Comparison of ENCODE assay signal across 14 mouse cellular contexts in genomic region chr11:107777487-107777886, GRCm38 (mm10). TPM values are rescaled to one million over a fixed set of nuclear protein-coding genes. Genes with fewer than 3 reads are reported as not detected.
DNase-seq lines count a peak whose midpoint lies in the region; ATAC-seq lines count a peak whose summit lies in the region.
"Had no signal": no experiment of that assay in that cellular context is flagged by ENCODE, and none has a peak within 500 bp of the region (broad histone marks: within the 10 kb centered on the region; RNA-seq: fewer than 3 reads in every experiment).

No protein-coding gene starts in this region.

- peaks cover 75% of the 10 kb centered on the region for H3K4me1 ChIP-seq in hindbrain, embryonic 10.5 days (replicated peaks)
- peaks cover 12% of the 10 kb centered on the region; the same call in 1 of the 2 replicates for H3K4me1 ChIP-seq in hindbrain, embryonic 11.5 days (replicated peaks; ENCODE audit: control insufficient read depth, insufficient read depth, low read length)
- peaks cover 68% of the 10 kb centered on the region for H3K4me1 ChIP-seq in midbrain, embryonic 12.5 days
- no peaks in the 10 kb centered on the region for H3K4me1 ChIP-seq in intestine, embryonic 15.5 days (replicated peaks)
- H3K4me1 ChIP-seq: heart, embryonic 15.5 days had no signal

- H3K4me2 ChIP-seq in hindbrain, embryonic 11.5 days (replicated peaks; ENCODE audit: low read depth, low read length), result no peak overlapping the region
- peak overlapping the region; percentile 19 for H3K4me2 ChIP-seq in midbrain, embryonic 12.5 days (replicated peaks)
- no peak overlapping the region for H3K4me2 ChIP-seq in intestine, embryonic 15.5 days (replicated peaks)
- H3K4me2 ChIP-seq: heart, embryonic 15.5 days had no signal

- DNase-seq in hindbrain, embryonic 10.5 days (ENCODE audit: low spot score), result no peak
- DNase-seq in hindbrain, embryonic 11.5 days (ENCODE audit: low spot score), result no peak
- peak; percentile 63 for DNase-seq in right cerebral cortex, postnatal 4 days
- no peak for DNase-seq in right cerebral cortex, postnatal 14 days
- DNase-seq in B cell, adult 2 months, result no peak
- DNase-seq in thymus, postnatal 4 days, result no peak
- DNase-seq: cerebellum, adult 2 months; embryo, embryonic 11 days; thymus, adult 18-20 months had no signal

- 72% methylated on average over 12 of the region's 12 CpGs for WGBS in hindbrain, embryonic 10.5 days
- 66% methylated on average over 12 of the region's 12 CpGs for WGBS in hindbrain, embryonic 11.5 days
- WGBS in midbrain, embryonic 12.5 days, result 51% methylated on average over 12 of the region's 12 CpGs
- 55% methylated on average over 12 of the region's 12 CpGs for WGBS in intestine, embryonic 15.5 days

- 0 out of 2 replicates have a peak, but pooled peaks cover 6% of the 10 kb centered on the region for H3K27me3 ChIP-seq in hindbrain, embryonic 10.5 days (ENCODE audit: insufficient read depth, poor library complexity, severe bottlenecking)
- no peaks in the 10 kb centered on the region for H3K27me3 ChIP-seq in hindbrain, embryonic 11.5 days (ENCODE audit: control insufficient read depth, insufficient read depth, low read length)
- H3K27me3 ChIP-seq in midbrain, embryonic 12.5 days, result no peaks in the 10 kb centered on the region; the same call in 1 of the 2 replicates
- no peaks in the 10 kb centered on the region for H3K27me3 ChIP-seq in intestine, embryonic 15.5 days (replicated peaks)

- no peak for ATAC-seq in hindbrain, embryonic 11.5 days (ENCODE audit: low FRiP score)
- ATAC-seq in midbrain, embryonic 12.5 days (ENCODE audit: low FRiP score, low read depth), result no peak
- no peak for ATAC-seq in intestine, embryonic 15.5 days

- no peak overlapping the region for H3K9ac ChIP-seq in hindbrain, embryonic 11.5 days (ENCODE audit: low read depth, low read length)
- H3K9ac ChIP-seq in midbrain, embryonic 12.5 days (replicated peaks), result no peak overlapping the region
- H3K9ac ChIP-seq in intestine, embryonic 15.5 days, result no peak overlapping the region
- H3K9ac ChIP-seq: heart, embryonic 15.5 days had no signal

- peak overlapping the region; percentile 50; the same call in 1 of the 2 replicates for H3K27ac ChIP-seq in hindbrain, embryonic 10.5 days
- H3K27ac ChIP-seq in hindbrain, embryonic 11.5 days (ENCODE audit: low read depth, low read length), result no peak overlapping the region
- no peak overlapping the region for H3K27ac ChIP-seq in midbrain, embryonic 12.5 days (replicated peaks)
- H3K27ac ChIP-seq in intestine, embryonic 15.5 days, result no peak overlapping the region
- H3K27ac ChIP-seq: heart, embryonic 15.5 days; layer of hippocampus, adult 2 months had no signal

- H3K4me3 ChIP-seq in hindbrain, embryonic 10.5 days, result no peak overlapping the region
- H3K4me3 ChIP-seq in hindbrain, embryonic 11.5 days (ENCODE audit: low read depth, low read length), result no peak overlapping the region
- H3K4me3 ChIP-seq in midbrain, embryonic 12.5 days, result no peak overlapping the region
- no peak overlapping the region for H3K4me3 ChIP-seq in intestine, embryonic 15.5 days (replicated peaks)
- H3K4me3 ChIP-seq: heart, embryonic 15.5 days; layer of hippocampus, adult 2 months had no signal

- no peaks in the 10 kb centered on the region for H3K36me3 ChIP-seq in hindbrain, embryonic 10.5 days
- H3K36me3 ChIP-seq in hindbrain, embryonic 11.5 days (ENCODE audit: control insufficient read depth, insufficient read depth, low read length), result no peaks in the 10 kb centered on the region
- H3K36me3 ChIP-seq in midbrain, embryonic 12.5 days, result 0 out of 2 replicates have a peak, but pooled peaks cover 2% of the 10 kb centered on the region
- H3K36me3 ChIP-seq in intestine, embryonic 15.5 days, result no peaks in the 10 kb centered on the region
- H3K36me3 ChIP-seq: G1E; heart, embryonic 15.5 days had no signal

- no peaks in the 10 kb centered on the region for H3K9me3 ChIP-seq in hindbrain, embryonic 10.5 days
- H3K9me3 ChIP-seq in hindbrain, embryonic 11.5 days (ENCODE audit: control insufficient read depth, low read length), result no peaks in the 10 kb centered on the region
- H3K9me3 ChIP-seq in midbrain, embryonic 12.5 days, result no peaks in the 10 kb centered on the region
- no peaks in the 10 kb centered on the region for H3K9me3 ChIP-seq in intestine, embryonic 15.5 days
- H3K9me3 ChIP-seq: G1E; heart, embryonic 15.5 days had no signal

RNA-seq across cellular contexts. Expression of gene Cacng4, which starts 16.9 kb away (rescaled TPM):
- 8.9 and 15.7 TPM in 2 replicates for polyA plus RNA-seq in hindbrain, embryonic 10.5 days (2016; fragmentation: Nextera tagmentation; extraction: Ambion mirVana)
- 28.6 and 30.7 TPM in 2 replicates for polyA plus RNA-seq in hindbrain, embryonic 11.5 days (2014; fragmentation: Nextera tagmentation; extraction: Ambion mirVana)
- polyA plus RNA-seq in midbrain, embryonic 12.5 days (2016; fragmentation: Nextera tagmentation; extraction: Ambion mirVana), result 26.3 and 27.1 TPM in 2 replicates
- 4.1 and 5.8 TPM in 2 replicates for polyA plus RNA-seq in intestine, embryonic 15.5 days (2015; fragmentation: Nextera tagmentation; extraction: Ambion mirVana)
- polyA plus RNA-seq: G1E had no signal
